Mouse (Mus musculus): Measurements from ENCODE around the gene Pafah2. TPM values are rescaled to one million over a fixed set of nuclear protein-coding genes. Genes with fewer than 3 reads are reported as not detected.
"Not testable (repeated sequence)": the region's sequence is repeated elsewhere in the genome, so short reads cannot be mapped to it uniquely, and the experiment has no call there.

The Pafah2 gene
- total RNA-seq, 1 experiment from 2014 or later = 21.2 TPM

DNA sequence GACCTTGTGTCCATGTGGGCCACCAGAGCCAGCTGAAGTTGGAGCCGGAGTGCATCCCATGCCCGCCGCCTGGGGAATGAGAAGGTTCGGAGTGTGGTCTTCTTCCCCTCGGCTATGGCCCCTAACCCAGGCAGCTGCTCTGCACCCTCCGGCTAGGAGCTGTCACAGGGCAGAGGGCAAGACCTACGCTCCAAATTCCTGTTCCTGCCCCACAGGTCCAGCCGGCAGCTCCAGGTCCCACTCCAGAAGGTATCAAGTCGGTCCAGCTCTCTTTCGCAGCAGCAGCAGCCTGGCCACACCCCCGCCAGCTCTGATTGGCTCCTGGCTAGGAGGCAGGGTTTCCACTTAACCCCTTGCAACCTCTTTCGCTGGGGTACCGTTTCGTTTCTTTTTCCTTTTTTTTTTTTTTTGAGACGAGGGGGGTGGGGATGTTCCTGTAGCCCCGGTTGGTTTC lies 23.8 kb upstream of the Pafah2 start:
- DNase-seq = peak; percentile 91

DNA sequence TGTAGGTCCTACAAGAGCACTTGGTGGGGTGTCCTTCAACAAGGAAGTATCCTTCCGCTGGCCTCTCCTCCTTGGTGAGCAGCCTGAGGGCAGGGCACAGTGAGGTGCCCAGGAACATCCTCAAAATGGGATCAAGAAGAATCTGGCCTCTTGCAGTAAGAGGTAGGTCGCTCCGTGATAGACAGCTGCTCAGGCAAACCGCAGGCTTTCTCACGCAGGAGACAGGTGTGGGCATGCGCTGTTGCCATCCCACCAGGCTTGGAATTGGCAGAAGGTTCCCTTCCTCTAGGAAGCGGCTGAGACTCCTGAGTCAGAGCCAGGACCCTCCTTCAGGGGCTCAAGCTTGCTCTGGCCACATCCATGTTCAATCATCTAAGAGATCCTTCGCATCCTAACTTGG lies 22.8 kb upstream of the Pafah2 start:
- no peak for DNase-seq

GRCm38 (mm10) chr4:134374306-134374705 lies 21.8 kb upstream of the Pafah2 start:
- no peak for DNase-seq

GRCm38 (mm10) chr4:134378089-134378615 lies 18.0 kb upstream of the Pafah2 start:
- no peak for DNase-seq

DNA sequence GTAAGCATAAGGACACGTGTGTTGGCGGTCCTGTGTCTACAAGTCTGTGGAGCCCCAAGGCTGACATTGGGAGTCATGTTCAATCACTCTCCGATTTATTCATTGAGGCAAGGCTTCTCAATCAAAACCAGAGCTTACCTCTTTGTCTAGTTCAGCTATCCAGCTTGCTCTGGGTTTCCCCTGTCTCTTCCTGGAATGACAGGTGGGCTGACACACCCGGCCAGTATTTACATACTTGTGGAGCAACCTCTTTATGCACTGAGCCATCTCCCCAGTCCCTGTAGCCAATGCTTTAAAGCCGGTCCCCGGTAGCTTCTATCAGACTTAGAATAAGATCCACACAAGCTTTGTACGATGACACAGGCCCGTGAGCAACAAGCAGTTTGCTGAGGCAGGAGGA lies 16.6 kb upstream of the Pafah2 start:
- no peak for DNase-seq

DNA sequence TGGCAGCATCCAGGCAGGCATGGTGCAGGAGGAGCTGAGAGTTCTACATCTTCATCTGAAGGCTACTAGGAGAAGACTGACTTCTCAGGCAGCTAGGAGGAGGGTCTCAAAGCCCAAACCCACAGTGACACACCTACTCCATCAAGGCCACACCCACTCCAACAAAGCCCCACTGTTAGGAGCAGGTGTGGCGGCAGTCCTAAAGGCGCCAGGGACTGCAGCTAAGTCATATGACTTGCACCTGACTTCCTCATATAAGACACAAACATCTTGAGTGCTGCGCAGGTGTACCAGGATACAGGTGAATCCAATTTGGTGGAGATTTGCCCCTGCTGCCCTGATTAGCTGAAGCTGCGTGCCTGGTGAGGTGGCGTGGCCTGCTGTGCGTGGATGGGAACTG lies 12.4 kb upstream of the Pafah2 start, which contains the start of gene Extl1:
Gene Extl1, minus strand, starts transcription at position 101 of the 400 bp plus-strand sequence.
- DNase-seq = not testable (repeated sequence)

GRCm38 (mm10) chr4:134387268-134387667 lies 8.9 kb upstream of the Pafah2 start:
- DNase-seq = no peak

DNA sequence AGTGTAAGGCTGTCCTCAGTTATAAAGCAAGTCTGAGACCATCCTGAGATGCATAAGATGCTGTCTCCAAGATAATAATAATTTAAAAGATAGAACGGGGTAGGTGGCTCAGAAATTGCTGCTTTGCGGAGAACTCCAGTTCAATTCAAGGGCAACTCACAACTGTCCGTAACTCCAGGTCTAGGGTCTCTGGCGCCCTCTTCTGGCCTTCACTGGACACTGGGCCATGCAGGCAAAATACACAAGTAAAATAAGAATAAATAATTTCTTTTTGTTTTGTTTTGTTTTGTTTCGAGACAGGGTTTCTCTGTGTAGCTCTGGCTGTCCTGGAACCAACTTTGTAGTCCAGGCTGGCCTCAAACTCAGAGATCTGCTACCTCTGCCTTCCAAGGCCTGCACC lies 7.7 kb upstream of the Pafah2 start:
- peak; percentile 87 for DNase-seq

GRCm38 (mm10) chr4:134391636-134392035 lies 4.5 kb upstream of the Pafah2 start:
- no peak for DNase-seq

- peak; percentile 55 for DNase-seq
Observed at GRCm38 (mm10) chr4:134392595-134392994, 3.5 kb upstream of the Pafah2 start.

- DNase-seq = no peak
Observed at GRCm38 (mm10) chr4:134393026-134393425, 3.1 kb upstream of the Pafah2 start.

GRCm38 (mm10) chr4:134395142-134395541 lies 978 bp upstream of the Pafah2 start:
- no peak for DNase-seq

GRCm38 (mm10) chr4:134397121-134397520 lies 1.0 kb downstream of the Pafah2 start:
- peak; percentile 83 for DNase-seq

- no peak for DNase-seq
Observed at GRCm38 (mm10) chr4:134397732-134398131, 1.6 kb downstream of the Pafah2 start.

GRCm38 (mm10) chr4:134400206-134400605 lies 4.1 kb downstream of the Pafah2 start:
- DNase-seq = no peak

DNA sequence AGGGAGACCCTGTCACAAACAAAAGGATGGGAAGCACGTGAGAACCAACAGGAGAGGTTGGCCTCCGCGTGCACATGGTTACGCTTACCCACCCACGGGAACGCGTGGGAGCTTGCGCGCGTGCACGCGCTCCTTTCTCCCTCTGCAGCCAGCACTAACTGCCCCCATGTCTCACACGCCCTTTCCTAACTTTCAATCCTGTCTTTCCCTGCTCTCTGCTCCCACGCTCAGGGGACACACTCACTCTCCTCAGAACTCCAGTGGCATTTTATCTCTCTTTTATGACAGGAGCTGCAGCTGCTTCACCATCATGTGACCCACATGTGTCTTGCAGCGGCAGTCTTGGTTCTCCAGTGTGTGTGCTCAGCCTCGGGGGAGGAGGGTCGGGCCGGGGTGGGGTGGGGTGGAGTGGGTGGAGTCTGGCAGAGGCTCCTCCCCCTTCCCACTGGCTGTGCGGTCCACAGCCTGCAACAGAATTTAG lies 5.1 kb downstream of the Pafah2 start:
- peak; percentile 65 for DNase-seq

DNA sequence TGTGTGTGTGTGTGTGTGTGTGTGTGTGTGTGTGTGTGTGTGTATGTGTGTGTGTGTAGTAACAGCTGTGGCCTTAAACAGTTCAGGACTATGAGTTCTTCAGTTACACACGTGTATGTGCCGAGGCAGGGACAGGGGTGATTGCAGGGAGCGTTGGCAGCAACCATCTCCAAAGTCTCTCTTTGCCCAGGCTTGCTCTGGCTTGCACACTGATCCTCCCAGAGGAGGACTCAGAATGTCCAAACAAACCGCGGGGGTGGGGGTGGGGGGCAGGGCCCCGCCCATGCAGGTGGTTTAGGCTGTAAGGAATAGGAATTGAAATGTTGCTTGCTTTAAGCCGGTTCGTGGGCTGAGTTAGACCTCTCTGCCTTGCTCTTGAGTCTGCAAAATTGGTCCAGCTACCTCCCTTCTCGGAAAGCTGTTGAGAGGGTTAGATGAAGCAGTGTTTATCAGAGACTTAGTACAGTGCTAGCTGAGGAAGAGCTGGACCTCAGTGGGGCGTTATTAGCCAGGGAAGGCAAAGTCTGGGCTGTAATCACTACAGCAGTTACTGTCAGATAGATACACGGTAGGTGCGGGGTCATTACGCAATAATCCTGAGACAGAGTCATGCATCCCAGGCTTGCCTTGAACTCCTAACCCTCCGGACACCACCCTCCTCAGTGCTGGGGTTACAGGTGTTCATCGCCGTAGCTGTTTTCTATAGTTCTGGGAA lies 5.9 kb downstream of the Pafah2 start:
- peak; percentile 44 for DNase-seq

- DNase-seq = peak; percentile 74
Observed at GRCm38 (mm10) chr4:134402571-134403262, 6.6 kb downstream of the Pafah2 start.

GRCm38 (mm10) chr4:134403721-134404120 lies 7.6 kb downstream of the Pafah2 start:
- DNase-seq = no peak

DNA sequence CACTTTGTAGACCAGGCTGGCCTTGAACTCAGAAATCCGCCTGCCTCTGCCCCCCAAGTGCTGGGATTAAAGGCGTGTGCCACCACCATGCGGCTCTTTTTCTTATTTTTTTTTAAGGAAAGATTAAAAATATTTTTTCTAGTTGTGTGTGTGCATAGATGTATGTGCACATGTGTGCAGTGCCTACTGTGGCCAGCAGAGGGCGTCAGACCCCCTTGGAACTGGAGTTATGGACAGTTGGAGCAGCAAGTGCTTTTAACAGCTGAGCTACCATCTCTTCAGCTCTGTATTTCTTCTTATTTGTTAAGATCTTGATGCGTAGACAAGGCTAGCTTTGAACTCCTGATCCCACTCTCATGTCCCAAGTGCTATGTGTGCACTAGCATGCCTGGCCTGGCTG lies 13.2 kb downstream of the Pafah2 start:
- peak; percentile 52 for DNase-seq

DNA sequence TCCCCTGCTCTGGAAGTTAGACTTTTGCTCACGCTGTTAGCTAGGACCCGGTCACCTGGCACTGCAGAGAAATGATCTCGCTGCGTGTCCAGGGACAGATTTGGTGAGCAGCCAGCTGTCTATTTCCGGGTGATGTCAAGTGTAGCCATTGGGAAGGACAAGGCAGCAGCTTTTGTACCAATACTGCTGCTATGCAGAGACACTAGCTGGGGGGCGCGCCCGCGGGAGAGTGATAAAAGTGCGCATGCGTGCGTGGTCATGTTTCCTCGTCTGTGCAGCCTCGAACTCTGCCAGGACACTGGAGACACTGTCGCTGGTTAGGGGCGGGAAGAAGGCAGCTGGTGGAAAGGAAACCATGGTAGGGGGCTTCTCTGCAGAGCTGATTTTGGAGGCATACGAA lies 20.1 kb downstream of the Pafah2 start:
- DNase-seq = no peak

DNA sequence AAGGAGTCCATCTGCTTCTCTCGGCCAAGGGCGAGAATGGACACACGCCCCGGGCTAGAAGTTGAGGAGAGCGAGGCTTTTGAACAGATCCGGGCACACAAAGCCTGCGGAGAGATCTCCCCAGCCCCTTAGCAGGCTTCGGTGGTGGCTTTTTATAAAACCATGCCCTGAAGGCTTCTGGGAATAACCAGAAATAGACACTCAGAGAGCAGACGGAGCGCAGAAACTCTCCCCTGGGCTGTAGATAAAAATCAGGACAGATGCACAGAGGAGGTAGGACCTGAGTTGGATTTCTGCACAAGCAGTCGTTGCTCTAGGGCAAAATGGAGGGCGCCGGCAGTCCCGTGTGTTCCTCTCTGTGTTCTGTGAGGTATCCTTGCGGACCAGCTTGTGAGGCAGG lies 20.5 kb downstream of the Pafah2 start:
- no peak for DNase-seq

GRCm38 (mm10) chr4:134417111-134417510 lies 21.0 kb downstream of the Pafah2 start:
- peak; percentile 66 for DNase-seq

Measured in adrenal gland, postnatal 14 days (tissue).